Mouse (Mus musculus) forebrain, postnatal 0 days (tissue): ENCODE data around the gene Ercc8. TPM values are rescaled to one million over a fixed set of nuclear protein-coding genes. Genes with fewer than 3 reads are reported as not detected.

Source experiments
- ATAC-seq: fragments of 200-750 bp; cut with Nextera tagmentation; 2 replicates; pipeline ENCODE4 v1.8.0; 2017; ENCODE audit warnings: mild to moderate bottlenecking, moderate library complexity
- DNase-seq: peaks from one replicate; pipeline ENCODE4 v3.0.0-alpha.2; 2015
- H3K27ac ChIP-seq: fragments of 300-500 bp; sonication (generic); 2 replicates; pipeline ENCODE4 v1.5.1; 2014; ENCODE audit warnings: low read depth, mild to moderate bottlenecking, antibody characterized with exemption, low read length, moderate library complexity, mixed read lengths
- H3K27me3 ChIP-seq: fragments of 300-500 bp; sonication (generic); 2 replicates; pipeline ENCODE4 v1.6.1; 2014; ENCODE audit warnings: mild to moderate bottlenecking, low read length, mixed read lengths; ENCODE audit not compliant: insufficient read depth
- H3K36me3 ChIP-seq: fragments of 300-500 bp; sonication (generic); 2 replicates; pipeline ENCODE4 v1.6.1; 2014; ENCODE audit warnings: mild to moderate bottlenecking, moderate library complexity; ENCODE audit not compliant: insufficient read depth
- H3K4me1 ChIP-seq: fragments of 300-500 bp; sonication (generic); 2 replicates; pipeline ENCODE4 v1.6.1; 2014; ENCODE audit warnings: antibody characterized with exemption; ENCODE audit not compliant: insufficient read depth
- H3K4me2 ChIP-seq: fragments of 300-500 bp; sonication (generic); 2 replicates; pipeline ENCODE4 v1.6.1; 2014; ENCODE audit warnings: low read depth, mild to moderate bottlenecking, moderate library complexity
- H3K4me3 ChIP-seq: fragments of 300-500 bp; sonication (generic); 2 replicates; pipeline ENCODE4 v1.5.1; 2014; ENCODE audit warnings: low read depth, low read length, mixed read lengths
- H3K9ac ChIP-seq: fragments of 300-500 bp; sonication (generic); 2 replicates; pipeline ENCODE4 v1.6.1; 2014; ENCODE audit warnings: mild to moderate bottlenecking
- H3K9me3 ChIP-seq: fragments of 300-500 bp; sonication (generic); 2 replicates; pipeline ENCODE4 v1.6.1; 2016; ENCODE audit warnings: low read length
- CTCF ChIP-seq: sonication (generic); IDR thresholded peaks from 2 replicates; pipeline ENCODE4 v1.5.1; 2016; ENCODE audit warnings: antibody characterized with exemption, control low read depth, low read depth
- WGBS: fragments of 180-500 bp; shearing (Covaris S2); extraction: QIAGEN DNeasy Blood & Tissue Kit; methylation state at CpG from one replicate; pipeline ENCODE4 v1.1.7; 2014; 5-methylcytosine and 5-hydroxymethylcytosine counted together
- polyA plus RNA-seq: library from polyadenylated mRNA; unstranded; fragments of >200 nt; fragmentation: Nextera tagmentation; extraction: Ambion mirVana; gene quantifications from 2 replicates; pipeline ENCODE4 v1.2.1, GENCODE M21; 2015
- total RNA-seq: library from RNA; depleted of rRNA; stranded (reverse); fragments of >200 nt; gene quantifications from 2 replicates; pipeline ENCODE4 v1.2.3, GENCODE M21; 2014

The Ercc8 gene
- total and polyA plus RNA-seq, 2 experiments from 2014 or later: 28.4 to 38.3 TPM

GRCm38 (mm10) chr13:108130737-108131136, 27.8 kb upstream of the Ercc8 start:
- no peaks in the 10 kb centered on the region for H3K4me1 ChIP-seq
- no peak for TF ChIP-seq CTCF
- WGBS: 72% methylated on average over 5 of the region's 5 CpGs

GRCm38 (mm10) chr13:108132031-108132819, 26.3 kb upstream of the Ercc8 start:
- Histone ChIP-seq H3K9me3 (no peaks in the 10 kb centered on the region), H3K9ac (no peak overlapping the region), H3K4me3 (no peak overlapping the region), H3K4me2 (no peak overlapping the region), H3K4me1 (no peaks in the 10 kb centered on the region), H3K27me3 (no peaks in the 10 kb centered on the region), H3K36me3 (no peaks in the 10 kb centered on the region), H3K27ac (no peak overlapping the region)
- WGBS: 62% methylated on average over 6 of the region's 6 CpGs
- DNase-seq (no peak), ATAC-seq (no peak)
- no peak for TF ChIP-seq CTCF

More at GRCm38 (mm10) chr13:108130737-108131136, 27.8 kb upstream of the Ercc8 start:
- Histone ChIP-seq H3K9ac (no peak overlapping the region), H3K36me3 (no peaks in the 10 kb centered on the region), H3K27ac (no peak overlapping the region), H3K27me3 (no peaks in the 10 kb centered on the region), H3K4me3 (no peak overlapping the region), H3K4me2 (no peak overlapping the region), H3K9me3 (no peaks in the 10 kb centered on the region)
- ATAC-seq (no peak), DNase-seq (no peak)

- WGBS: 65% methylated on average over 6 of the region's 6 CpGs
- Histone ChIP-seq H3K27ac (no peak overlapping the region), H3K4me1 (no peaks in the 10 kb centered on the region), H3K36me3 (no peaks in the 10 kb centered on the region), H3K27me3 (no peaks in the 10 kb centered on the region), H3K4me3 (no peak overlapping the region), H3K4me2 (no peak overlapping the region), H3K9ac (no peak overlapping the region), H3K9me3 (no peaks in the 10 kb centered on the region)
- ATAC-seq (no peak), DNase-seq (no peak)
- no peak for TF ChIP-seq CTCF
Observed at GRCm38 (mm10) chr13:108135617-108136016, 22.9 kb upstream of the Ercc8 start.

GRCm38 (mm10) chr13:108138403-108138977, 20.0 kb upstream of the Ercc8 start:
- Histone ChIP-seq H3K4me3 (no peak overlapping the region), H3K27me3 (no peaks in the 10 kb centered on the region), H3K27ac (peak overlapping the region; percentile 2; the same call in 1 of the 2 replicates), H3K36me3 (no peaks in the 10 kb centered on the region), H3K4me2 (no peak overlapping the region), H3K9me3 (no peaks in the 10 kb centered on the region), H3K9ac (no peak overlapping the region), H3K4me1 (no peaks in the 10 kb centered on the region)
- peak; percentile 59; the same call in 1 of the 2 replicates for ATAC-seq
- DNase-seq: peak; percentile 41
- 60% methylated on average over 5 of the region's 5 CpGs for WGBS
- no peak for TF ChIP-seq CTCF

DNA sequence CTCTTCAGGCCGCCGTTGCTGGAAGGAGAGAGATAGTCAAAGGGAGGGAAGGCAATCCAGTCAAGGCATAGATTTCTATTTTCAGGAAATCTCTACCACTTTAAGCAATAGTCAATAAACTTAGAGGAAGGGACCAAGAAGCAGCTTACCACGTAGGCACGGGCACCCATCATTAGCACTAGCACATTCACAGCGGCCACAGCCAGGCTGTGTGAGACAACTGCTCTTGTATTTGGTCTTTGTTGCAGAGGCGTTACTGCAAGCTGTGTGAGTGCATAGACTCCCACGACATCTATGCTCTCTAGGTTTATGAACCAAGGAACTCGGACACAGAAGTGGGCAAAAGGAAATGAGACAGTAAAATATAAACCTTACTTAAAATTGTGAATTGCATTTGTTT, 14.4 kb upstream of the Ercc8 start:
- H3K27ac ChIP-seq: no peak overlapping the region
- no peak for ATAC-seq
- H3K4me2 ChIP-seq: no peak overlapping the region
- TF ChIP-seq CTCF: no peak
- H3K27me3 ChIP-seq: no peaks in the 10 kb centered on the region
- no peaks in the 10 kb centered on the region for H3K4me1 ChIP-seq
- no peak overlapping the region for H3K9ac ChIP-seq
- no peak for DNase-seq
- no peaks in the 10 kb centered on the region for H3K36me3 ChIP-seq
- H3K4me3 ChIP-seq: no peak overlapping the region
- 90% methylated on average over 8 of the region's 8 CpGs for WGBS
- no peaks in the 10 kb centered on the region for H3K9me3 ChIP-seq

GRCm38 (mm10) chr13:108151782-108152181, 6.7 kb upstream of the Ercc8 start:
- H3K27me3 ChIP-seq: no peaks in the 10 kb centered on the region
- ATAC-seq (peak; percentile 35; the same call in 1 of the 2 replicates), DNase-seq (peak; percentile 71)
- H3K4me2 ChIP-seq: no peak overlapping the region
- H3K4me1 ChIP-seq: no peaks in the 10 kb centered on the region
- H3K27ac ChIP-seq: no peak overlapping the region
- no peak overlapping the region for H3K9ac ChIP-seq
- TF ChIP-seq CTCF: peak; percentile 85
- no peak overlapping the region for H3K4me3 ChIP-seq
- no peaks in the 10 kb centered on the region for H3K36me3 ChIP-seq
- no peaks in the 10 kb centered on the region for H3K9me3 ChIP-seq

DNA sequence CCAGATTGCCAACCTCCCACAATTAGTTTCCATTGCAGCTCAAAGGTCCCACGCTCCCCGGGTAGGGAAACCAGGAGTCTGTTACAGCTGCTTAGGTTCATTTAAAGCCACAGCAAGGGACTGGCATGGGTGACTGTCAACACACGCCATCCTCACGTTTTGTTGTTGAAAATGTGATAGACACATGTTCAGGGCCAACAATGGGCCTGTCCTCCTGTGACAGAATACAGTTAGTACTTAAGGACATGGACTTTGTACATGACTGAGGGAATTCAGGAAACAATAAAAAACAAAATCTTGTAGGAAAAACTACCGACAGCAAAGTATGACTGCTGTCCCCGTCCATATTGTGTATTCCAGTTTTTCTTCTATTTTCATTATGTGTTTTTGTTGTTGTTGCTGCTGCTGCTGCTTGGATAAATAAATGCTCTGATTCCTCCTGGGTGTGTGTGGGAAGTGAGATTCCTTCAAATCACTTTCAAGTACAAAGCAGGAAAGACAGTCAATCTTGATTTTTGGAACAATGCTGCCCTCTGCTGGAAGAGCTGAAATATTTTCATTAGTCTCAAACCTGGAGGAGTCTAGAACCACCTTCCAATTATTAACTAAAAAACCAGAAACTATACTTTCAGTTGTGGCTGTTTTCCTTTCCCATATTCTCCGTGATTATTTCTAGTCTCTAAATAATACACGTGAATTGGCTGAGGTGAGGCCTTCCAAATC, 5.7 kb upstream of the Ercc8 start:
- no peaks in the 10 kb centered on the region for H3K4me1 ChIP-seq
- WGBS: 55% methylated on average over 8 of the region's 8 CpGs
- no peak overlapping the region for H3K4me3 ChIP-seq
- no peaks in the 10 kb centered on the region for H3K9me3 ChIP-seq
- peak; percentile 75 for TF ChIP-seq CTCF
- peak; percentile 62 for ATAC-seq
- no peaks in the 10 kb centered on the region for H3K27me3 ChIP-seq
- no peak overlapping the region for H3K4me2 ChIP-seq
- no peaks in the 10 kb centered on the region for H3K36me3 ChIP-seq
- H3K9ac ChIP-seq: no peak overlapping the region
- peak; percentile 90 for DNase-seq
- no peak overlapping the region for H3K27ac ChIP-seq
